Mouse (Mus musculus): ENCODE measurements around the gene Gm3460. TPM values are rescaled to one million over a fixed set of nuclear protein-coding genes. Genes with fewer than 3 reads are reported as not detected.

The Gm3460 gene
- polyA plus RNA-seq (2015; fragmentation: Nextera tagmentation; extraction: Ambion mirVana) = not detected in 2 replicates

DNA sequence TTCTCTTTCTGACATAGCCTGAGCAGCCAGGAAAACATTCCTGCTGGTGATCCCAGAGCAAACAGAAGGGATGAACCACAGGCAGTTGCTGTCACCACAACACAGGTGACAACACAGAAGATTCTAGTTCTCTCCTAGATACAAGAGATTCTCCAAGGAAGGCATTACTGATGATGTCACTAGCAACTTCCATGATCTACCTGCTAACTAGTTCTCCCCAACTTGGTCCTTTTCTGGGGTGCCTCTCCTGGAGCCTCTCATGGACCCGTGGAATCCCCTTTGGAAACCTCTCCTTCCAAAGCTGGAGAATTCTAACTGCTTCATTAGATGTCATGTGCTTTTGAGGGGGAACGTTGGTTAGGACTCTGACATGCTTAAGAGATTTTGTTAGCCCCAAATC lies at the start of gene Gm3460:
Gm3460 (minus strand) TSS at position 101 of the 400 bp plus-strand sequence.

DNA sequence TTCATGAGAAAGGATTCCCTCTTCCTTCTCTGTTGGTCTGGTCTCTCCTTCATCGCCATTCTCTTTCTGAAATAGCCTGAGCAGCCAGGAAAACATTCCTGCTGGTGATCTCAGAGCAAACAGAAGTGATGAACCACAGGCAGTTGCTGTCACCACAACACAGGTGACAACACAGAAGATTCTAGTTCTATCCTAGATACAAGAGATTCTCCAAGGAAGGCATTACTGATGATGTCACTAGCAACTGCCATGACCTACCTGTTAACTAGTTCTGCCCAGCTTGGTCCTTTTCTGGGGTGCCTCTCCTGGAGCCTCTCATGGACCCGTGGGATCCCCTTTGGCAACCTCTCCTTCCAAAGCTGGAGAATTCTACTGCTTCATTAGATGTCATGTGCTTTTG lies 31.7 kb downstream of the Gm3460 start, which contains the start of gene Gm3629:
Gm3629 (minus strand) TSS at position 101 of the 400 bp plus-strand sequence.

Other genes with a start within 250 kb of the Gm3460 start
- gene Gm16440, start 232.1 kb downstream of the Gm3460 start, polyA plus RNA-seq (2015; fragmentation: Nextera tagmentation; extraction: Ambion mirVana) = not detected in 2 replicates
- 0.65 TPM in 1 of 2 replicates, not detected in the other for gene Gm3591, start 209.9 kb downstream of the Gm3460 start, polyA plus RNA-seq (2015; fragmentation: Nextera tagmentation; extraction: Ambion mirVana)
- not detected in 2 replicates for gene Gm3594, start 177.8 kb downstream of the Gm3460 start, polyA plus RNA-seq (2015; fragmentation: Nextera tagmentation; extraction: Ambion mirVana)
- not detected in 2 replicates for gene Gm8356, start 85.1 kb downstream of the Gm3460 start, polyA plus RNA-seq (2015; fragmentation: Nextera tagmentation; extraction: Ambion mirVana)
- gene Gm3629, start 31.8 kb downstream of the Gm3460 start, polyA plus RNA-seq (2015; fragmentation: Nextera tagmentation; extraction: Ambion mirVana) = not detected in 2 replicates
- not detected in 2 replicates for gene Gm10251, start 61.8 kb upstream of the Gm3460 start, polyA plus RNA-seq (2015; fragmentation: Nextera tagmentation; extraction: Ambion mirVana)
- gene Gm8050, start 97.8 kb upstream of the Gm3460 start, polyA plus RNA-seq (2015; fragmentation: Nextera tagmentation; extraction: Ambion mirVana) = not detected in 2 replicates
- gene Gm3636, start 119.9 kb upstream of the Gm3460 start, polyA plus RNA-seq (2015; fragmentation: Nextera tagmentation; extraction: Ambion mirVana) = 5.2 and 5.5 TPM in 2 replicates
- gene Gm8362, start 152.0 kb upstream of the Gm3460 start, polyA plus RNA-seq (2015; fragmentation: Nextera tagmentation; extraction: Ambion mirVana) = not detected in 2 replicates
- 0.09 TPM in 1 of 2 replicates, not detected in the other for gene Gm3642, start 217.9 kb upstream of the Gm3460 start, polyA plus RNA-seq (2015; fragmentation: Nextera tagmentation; extraction: Ambion mirVana)